16 mouse cellular contexts compared by ENCODE assay signal in the genomic region with DNA sequence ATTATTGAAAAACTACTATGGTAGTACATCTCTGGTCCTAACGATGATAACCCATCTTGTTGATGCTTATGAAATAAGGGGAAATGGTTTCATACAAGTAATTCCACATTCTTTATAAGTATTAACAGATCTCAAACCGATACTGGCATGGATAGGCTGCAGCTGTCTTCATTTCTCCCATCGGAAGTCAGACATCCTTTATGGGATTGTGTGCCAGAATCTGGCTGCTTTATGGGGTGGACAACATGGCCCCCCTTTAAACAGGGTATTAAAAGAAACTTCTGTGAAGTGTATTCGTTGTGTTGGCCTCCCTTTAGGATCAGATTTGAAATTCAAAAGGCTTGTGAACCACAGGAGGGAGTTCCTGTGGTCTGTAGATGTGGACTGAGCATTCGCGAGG.
DNase-seq lines count a peak whose midpoint lies in the region; ATAC-seq lines count a peak whose summit lies in the region.
"Had no signal": no experiment of that assay in that cellular context is flagged by ENCODE, and none has a peak within 500 bp of the region (broad histone marks: within the 10 kb centered on the region; RNA-seq: fewer than 3 reads in every experiment).

No protein-coding gene starts in this region.

- DNase-seq in hindbrain, embryonic 10.5 days (ENCODE audit: low spot score), result no peak
- no peak for DNase-seq in hindbrain, embryonic 11.5 days (ENCODE audit: low spot score)
- no peak for DNase-seq in midbrain, embryonic 10.5 days (ENCODE audit: low spot score)
- no peak for DNase-seq in kidney, postnatal 10 days
- DNase-seq in ovary, postnatal 10 days (ENCODE audit: low spot score), result no peak
- DNase-seq: cerebellum, adult 8-10 months; kidney, adult 11 months; kidney, postnatal 36 days; layer of hippocampus, adult 9-11 months; lung, adult 18-20 months; thymus, adult 18-20 months had no signal

- H3K4me2 ChIP-seq in hindbrain, embryonic 11.5 days (replicated peaks; ENCODE audit: low read depth, low read length), result no peak overlapping the region
- H3K4me2 ChIP-seq in midbrain, embryonic 16.5 days (ENCODE audit: low read length), result no peak overlapping the region
- no peak overlapping the region for H3K4me2 ChIP-seq in embryonic facial prominence, embryonic 12.5 days (replicated peaks)
- H3K4me2 ChIP-seq in limb, embryonic 13.5 days (replicated peaks), result no peak overlapping the region
- H3K4me2 ChIP-seq: embryonic facial prominence, embryonic 13.5 days had no signal

- H3K4me3 ChIP-seq in hindbrain, embryonic 10.5 days, result no peak overlapping the region
- H3K4me3 ChIP-seq in hindbrain, embryonic 11.5 days (ENCODE audit: low read depth, low read length), result no peak overlapping the region
- no peak overlapping the region for H3K4me3 ChIP-seq in midbrain, embryonic 10.5 days
- no peak overlapping the region for H3K4me3 ChIP-seq in midbrain, embryonic 16.5 days (ENCODE audit: low read depth, low read length)
- H3K4me3 ChIP-seq in embryonic facial prominence, embryonic 12.5 days, result no peak overlapping the region
- H3K4me3 ChIP-seq in limb, embryonic 13.5 days, result no peak overlapping the region
- H3K4me3 ChIP-seq: embryonic facial prominence, embryonic 13.5 days had no signal

- peaks cover 8% of the 10 kb centered on the region for H3K36me3 ChIP-seq in hindbrain, embryonic 10.5 days
- no peaks in the 10 kb centered on the region for H3K36me3 ChIP-seq in hindbrain, embryonic 11.5 days (ENCODE audit: control insufficient read depth, insufficient read depth, low read length)
- peaks cover 10% of the 10 kb centered on the region for H3K36me3 ChIP-seq in midbrain, embryonic 10.5 days
- H3K36me3 ChIP-seq in midbrain, embryonic 16.5 days (ENCODE audit: control insufficient read depth, insufficient read depth, low read length), result no peaks in the 10 kb centered on the region
- H3K36me3 ChIP-seq in embryonic facial prominence, embryonic 12.5 days, result peaks cover 6% of the 10 kb centered on the region
- H3K36me3 ChIP-seq in limb, embryonic 13.5 days, result peaks cover 14% of the 10 kb centered on the region

- H3K9me3 ChIP-seq in hindbrain, embryonic 10.5 days, result no peaks in the 10 kb centered on the region
- no peaks in the 10 kb centered on the region for H3K9me3 ChIP-seq in hindbrain, embryonic 11.5 days (ENCODE audit: control insufficient read depth, low read length)
- H3K9me3 ChIP-seq in midbrain, embryonic 10.5 days (replicated peaks), result no peaks in the 10 kb centered on the region
- no peaks in the 10 kb centered on the region for H3K9me3 ChIP-seq in midbrain, embryonic 16.5 days (replicated peaks; ENCODE audit: control insufficient read depth, low read length, poor library complexity, severe bottlenecking)
- H3K9me3 ChIP-seq in embryonic facial prominence, embryonic 12.5 days, result no peaks in the 10 kb centered on the region
- no peaks in the 10 kb centered on the region for H3K9me3 ChIP-seq in limb, embryonic 13.5 days
- H3K9me3 ChIP-seq: embryonic facial prominence, embryonic 13.5 days had no signal

- no peak for ATAC-seq in hindbrain, embryonic 11.5 days (ENCODE audit: low FRiP score)
- ATAC-seq in midbrain, embryonic 16.5 days, result no peak
- ATAC-seq in embryonic facial prominence, embryonic 12.5 days (ENCODE audit: insufficient number of reproducible peaks, insufficient read depth, low FRiP score, low TSS enrichment), result no peak
- no peak for ATAC-seq in limb, embryonic 13.5 days (ENCODE audit: low FRiP score, low read depth)
- ATAC-seq: hindbrain, embryonic 16.5 days had no signal

- peak overlapping the region; percentile 77 for H3K27ac ChIP-seq in hindbrain, embryonic 10.5 days
- no peak overlapping the region for H3K27ac ChIP-seq in hindbrain, embryonic 11.5 days (ENCODE audit: low read depth, low read length)
- H3K27ac ChIP-seq in midbrain, embryonic 10.5 days (replicated peaks), result peak overlapping the region; percentile 84
- H3K27ac ChIP-seq in midbrain, embryonic 16.5 days (ENCODE audit: low read length), result no peak overlapping the region
- H3K27ac ChIP-seq in embryonic facial prominence, embryonic 12.5 days, result peak overlapping the region; percentile 32; the same call in 1 of the 2 replicates
- peak overlapping the region; percentile 29; the same call in 1 of the 2 replicates for H3K27ac ChIP-seq in limb, embryonic 13.5 days

- WGBS in hindbrain, embryonic 10.5 days, result 55% methylated on average over 6 of the region's 6 CpGs
- 60% methylated on average over 6 of the region's 6 CpGs for WGBS in hindbrain, embryonic 11.5 days
- 52% methylated on average over 6 of the region's 6 CpGs for WGBS in midbrain, embryonic 10.5 days
- WGBS in midbrain, embryonic 16.5 days, result 27% methylated on average over 6 of the region's 6 CpGs
- 58% methylated on average over 6 of the region's 6 CpGs for WGBS in embryonic facial prominence, embryonic 12.5 days
- WGBS in limb, embryonic 13.5 days, result 30% methylated on average over 6 of the region's 6 CpGs

- peaks cover 82% of the 10 kb centered on the region for H3K4me1 ChIP-seq in hindbrain, embryonic 10.5 days (replicated peaks)
- H3K4me1 ChIP-seq in hindbrain, embryonic 11.5 days (replicated peaks; ENCODE audit: control insufficient read depth, insufficient read depth, low read length), result peaks cover 19% of the 10 kb centered on the region
- H3K4me1 ChIP-seq in midbrain, embryonic 10.5 days, result peaks cover 95% of the 10 kb centered on the region
- peaks cover 27% of the 10 kb centered on the region for H3K4me1 ChIP-seq in midbrain, embryonic 16.5 days (ENCODE audit: control insufficient read depth, insufficient read depth, low read length)
- H3K4me1 ChIP-seq in embryonic facial prominence, embryonic 12.5 days, result peaks cover 55% of the 10 kb centered on the region
- H3K4me1 ChIP-seq in limb, embryonic 13.5 days, result peaks cover 85% of the 10 kb centered on the region

- H3K9ac ChIP-seq in hindbrain, embryonic 11.5 days (ENCODE audit: low read depth, low read length), result no peak overlapping the region
- H3K9ac ChIP-seq in midbrain, embryonic 16.5 days (ENCODE audit: low read depth, low read length), result no peak overlapping the region
- no peak overlapping the region for H3K9ac ChIP-seq in embryonic facial prominence, embryonic 12.5 days
- no peak overlapping the region for H3K9ac ChIP-seq in limb, embryonic 13.5 days
- H3K9ac ChIP-seq: embryonic facial prominence, embryonic 13.5 days had no signal

- H3K27me3 ChIP-seq in hindbrain, embryonic 10.5 days (ENCODE audit: insufficient read depth, poor library complexity, severe bottlenecking), result no peaks in the 10 kb centered on the region
- H3K27me3 ChIP-seq in hindbrain, embryonic 11.5 days (ENCODE audit: control insufficient read depth, insufficient read depth, low read length), result no peaks in the 10 kb centered on the region
- no peaks in the 10 kb centered on the region for H3K27me3 ChIP-seq in midbrain, embryonic 10.5 days (ENCODE audit: low read depth, poor library complexity, severe bottlenecking)
- no peaks in the 10 kb centered on the region for H3K27me3 ChIP-seq in midbrain, embryonic 16.5 days (ENCODE audit: control insufficient read depth, insufficient read depth, low read depth, low read length)
- no peaks in the 10 kb centered on the region for H3K27me3 ChIP-seq in embryonic facial prominence, embryonic 12.5 days
- H3K27me3 ChIP-seq in limb, embryonic 13.5 days, result no peaks in the 10 kb centered on the region
- H3K27me3 ChIP-seq: embryonic facial prominence, embryonic 13.5 days had no signal

Comparison
In these comparisons a context has a peak if more than half of its experiments do, and no peak if none do; other contexts are left out.
1. H3K27ac ChIP-seq: peak in hindbrain, embryonic 10.5 days (single experiment), midbrain, embryonic 10.5 days (single experiment), embryonic facial prominence, embryonic 12.5 days (single experiment) and limb, embryonic 13.5 days (single experiment); none in hindbrain, embryonic 11.5 days (single experiment) and midbrain, embryonic 16.5 days (single experiment).